Mouse (Mus musculus) midbrain, embryonic 15.5 days (tissue): ENCODE data around the gene Fbxw18. TPM values are rescaled to one million over a fixed set of nuclear protein-coding genes. Genes with fewer than 3 reads are reported as not detected.
"Not testable (repeated sequence)": the region's sequence is repeated elsewhere in the genome, so short reads cannot be mapped to it uniquely, and the experiment has no call there.

Experiments used
- ATAC-seq: fragments of 200-750 bp; cut with Nextera tagmentation; replicated peaks from 2 replicates; pipeline ENCODE4 v1.8.0; 2017; ENCODE audit warnings: moderate TSS enrichment
- H3K27ac ChIP-seq: fragments of 300-500 bp; sonication (generic); 2 replicates; pipeline ENCODE4 v1.5.1; 2015; ENCODE audit warnings: mild to moderate bottlenecking, inconsistent platforms
- H3K27me3 ChIP-seq: fragments of 300-500 bp; sonication (generic); replicated peaks from 2 replicates; pipeline ENCODE4 v1.6.1; 2015; ENCODE audit warnings: inconsistent platforms
- H3K36me3 ChIP-seq: fragments of 300-500 bp; sonication (generic); replicated peaks from 2 replicates; pipeline ENCODE4 v1.6.1; 2015; ENCODE audit warnings: inconsistent platforms
- H3K4me1 ChIP-seq: fragments of 300-500 bp; sonication (generic); 2 replicates; pipeline ENCODE4 v1.6.1; 2015; ENCODE audit warnings: inconsistent platforms
- H3K4me2 ChIP-seq: fragments of 300-500 bp; sonication (generic); 2 replicates; pipeline ENCODE4 v1.6.1; 2015; ENCODE audit warnings: inconsistent platforms, mild to moderate bottlenecking, moderate library complexity
- H3K4me3 ChIP-seq: fragments of 300-500 bp; sonication (generic); 2 replicates; pipeline ENCODE4 v1.5.1; 2015; ENCODE audit warnings: mild to moderate bottlenecking, inconsistent platforms
- H3K9ac ChIP-seq: fragments of 300-500 bp; sonication (generic); 2 replicates; pipeline ENCODE4 v1.6.1; 2015; ENCODE audit warnings: mild to moderate bottlenecking, inconsistent platforms
- H3K9me3 ChIP-seq: fragments of 300-500 bp; sonication (generic); 2 replicates; pipeline ENCODE4 v1.6.1; 2016; ENCODE audit warnings: inconsistent platforms
- WGBS: fragments of 180-500 bp; shearing (Covaris S2); methylation state at CpG from one replicate; pipeline ENCODE4 v1.1.7; 2015; ENCODE audit warnings: mixed read lengths; 5-methylcytosine and 5-hydroxymethylcytosine counted together
- polyA plus RNA-seq: library from polyadenylated mRNA; unstranded; fragments of >200 nt; fragmentation: Nextera tagmentation; extraction: Ambion mirVana; gene quantifications from 2 replicates; pipeline ENCODE4 v1.2.1, GENCODE M21; 2015

Fbxw18 gene
- polyA plus RNA-seq = 0.11 and 0.18 TPM in 2 replicates

DNA sequence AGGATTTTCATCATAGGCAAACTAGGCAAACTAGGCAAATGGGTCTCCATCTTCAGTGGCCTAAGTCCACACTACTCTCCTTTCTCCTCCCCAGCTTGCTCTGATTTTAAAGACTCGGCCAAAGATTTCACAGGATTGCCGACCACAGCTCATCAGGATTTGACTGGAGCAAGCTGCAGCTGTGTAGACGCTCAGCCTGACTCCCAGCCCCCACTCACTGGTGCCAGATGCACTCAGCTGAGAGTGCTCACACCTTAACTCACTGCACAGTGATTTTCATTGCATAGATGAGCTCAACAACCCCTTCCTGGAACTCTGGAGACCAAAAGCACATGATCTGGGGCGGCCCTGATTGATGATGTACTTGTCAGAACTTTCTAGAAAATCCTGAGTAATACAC lies at the start of gene Fbxw18:
Gene Fbxw18 (minus strand): TSS at position 101 of the 400 bp plus-strand sequence.
- not testable (repeated sequence) for H3K36me3 ChIP-seq

GRCm38 (mm10) chr9:109745989-109746388 lies 43.5 kb upstream of the Fbxw18 start, which contains the start of gene Fbxw26:
Gene Fbxw26, minus strand, starts transcription at chr9:109746089.
- H3K9me3 ChIP-seq, ATAC-seq, H3K4me2 ChIP-seq, H3K4me1 ChIP-seq, H3K36me3 ChIP-seq, H3K27ac ChIP-seq, H3K27me3 ChIP-seq, H3K9ac ChIP-seq, H3K4me3 ChIP-seq: not testable (repeated sequence)
- WGBS = 85% methylated on average over 3 of the region's 3 CpGs

More for the DNA sequence above, at the start of gene Fbxw18:
- not testable (repeated sequence) for H3K4me3 ChIP-seq, H3K4me1 ChIP-seq, H3K9me3 ChIP-seq, ATAC-seq, H3K4me2 ChIP-seq, H3K9ac ChIP-seq, H3K27me3 ChIP-seq, H3K27ac ChIP-seq
- 81% methylated on average over 4 of the region's 4 CpGs for WGBS

DNA sequence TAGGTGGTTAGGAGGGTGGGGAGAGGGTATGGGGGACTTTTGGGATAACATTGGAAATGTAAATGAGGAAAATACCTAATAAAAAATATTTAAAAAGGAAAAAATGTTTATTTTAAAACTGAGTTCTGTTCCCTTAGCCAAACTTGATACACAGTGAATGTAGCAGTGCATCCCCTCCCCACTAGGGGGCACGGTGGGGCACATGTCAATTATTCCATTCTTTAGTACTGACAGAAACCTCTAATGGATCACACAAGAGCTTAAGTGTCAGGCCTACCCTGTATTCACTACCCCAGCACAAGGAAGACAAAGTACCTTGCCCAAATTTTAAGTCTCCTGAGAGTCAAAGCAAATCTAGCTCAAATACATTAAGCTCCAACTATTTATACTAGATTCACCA lies 17.2 kb downstream of the Fbxw18 start:
- Histone ChIP-seq H3K27me3 (no peaks in the 10 kb centered on the region), H3K4me2 (no peak overlapping the region), H3K36me3 (no peaks in the 10 kb centered on the region), H3K4me3 (no peak overlapping the region), H3K4me1 (no peaks in the 10 kb centered on the region), H3K9me3 (no peaks in the 10 kb centered on the region), H3K9ac (no peak overlapping the region), H3K27ac (no peak overlapping the region)
- ATAC-seq = no peak
- 3% methylated on average over 1 of the region's 1 CpGs for WGBS

GRCm38 (mm10) chr9:109664552-109664951 lies 37.9 kb downstream of the Fbxw18 start, which contains the start of gene Fbxw25:
Gene Fbxw25, minus strand, starts transcription at chr9:109664652.
- ATAC-seq, H3K4me1 ChIP-seq, H3K9ac ChIP-seq, H3K27me3 ChIP-seq, H3K4me2 ChIP-seq, H3K36me3 ChIP-seq, H3K4me3 ChIP-seq, H3K9me3 ChIP-seq, H3K27ac ChIP-seq: not testable (repeated sequence)
- WGBS = 82% methylated on average over 2 of the region's 2 CpGs

Other genes starting within 250 kb of the Fbxw18 start
- not detected in 2 replicates for gene Fbxw19, start 206.8 kb downstream of the Fbxw18 start, polyA plus RNA-seq
- not detected in 2 replicates for gene Fbxw15, start 134.4 kb downstream of the Fbxw18 start, polyA plus RNA-seq
- gene Fbxw24, start 76.6 kb downstream of the Fbxw18 start, polyA plus RNA-seq = 0.23 TPM in 1 of 2 replicates, not detected in the other
- gene Fbxw25, start 38.0 kb downstream of the Fbxw18 start, polyA plus RNA-seq = not detected in 2 replicates
- gene Fbxw26, start 43.4 kb upstream of the Fbxw18 start, polyA plus RNA-seq = not detected in 2 replicates
- gene Fbxw27, start 88.0 kb upstream of the Fbxw18 start, polyA plus RNA-seq = 0.44 TPM in 1 of 2 replicates, not detected in the other
- 0.29 TPM in 1 of 2 replicates, not detected in the other for gene Spink8, start 109.6 kb upstream of the Fbxw18 start, polyA plus RNA-seq
- 59.4 and 68.3 TPM in 2 replicates for gene Nme6, start 130.0 kb upstream of the Fbxw18 start, polyA plus RNA-seq
- gene Camp, start 146.9 kb upstream of the Fbxw18 start, polyA plus RNA-seq = 2.6 TPM in 1 of 2 replicates, not detected in the other
- 12.4 and 14.7 TPM in 2 replicates for gene Cdc25a, start 172.9 kb upstream of the Fbxw18 start, polyA plus RNA-seq
- 167 and 181 TPM in 2 replicates for gene Map4, start 228.8 kb upstream of the Fbxw18 start, polyA plus RNA-seq